ENCODE assay signal across 26 mouse cellular contexts in the genomic region with DNA sequence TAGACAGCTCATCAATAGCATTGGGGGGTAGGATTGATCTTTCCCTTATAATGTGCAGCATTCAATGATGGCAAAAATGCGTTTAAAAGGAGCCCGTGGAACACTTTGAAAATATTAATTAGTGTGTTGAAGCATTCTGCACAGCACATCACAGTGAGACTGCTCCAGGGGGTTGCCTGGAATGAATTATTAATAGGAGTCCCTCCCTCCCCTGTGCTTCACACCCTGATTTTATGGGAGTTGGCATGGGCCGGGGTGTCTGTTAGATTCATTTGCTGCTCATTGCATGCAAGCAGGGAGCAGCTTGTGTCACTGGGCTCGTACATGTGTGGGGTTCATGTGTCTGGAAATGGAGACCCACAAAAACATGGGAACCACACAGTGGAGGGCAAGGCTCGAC.
DNase-seq lines count a peak whose midpoint lies in the region; ATAC-seq and TF ChIP-seq lines count a peak whose summit lies in the region.
"Had no signal": no experiment of that assay in that cellular context is flagged by ENCODE, and none has a peak within 500 bp of the region (broad histone marks: within the 10 kb centered on the region; RNA-seq: fewer than 3 reads in every experiment).

No protein-coding gene starts in this region.

- no peak overlapping the region for H3K9ac ChIP-seq in midbrain, embryonic 14.5 days (replicated peaks; ENCODE audit: low read length)
- H3K9ac ChIP-seq in midbrain, postnatal 0 days (replicated peaks; ENCODE audit: low read length, poor library complexity, severe bottlenecking), result no peak overlapping the region
- no peak overlapping the region for H3K9ac ChIP-seq in intestine, postnatal 0 days (ENCODE audit: low read depth, low read length)
- H3K9ac ChIP-seq: forebrain, embryonic 13.5 days; hindbrain, embryonic 12.5 days had no signal

- WGBS in midbrain, embryonic 14.5 days, result 65% methylated on average over 5 of the region's 5 CpGs
- 55% methylated on average over 5 of the region's 5 CpGs for WGBS in midbrain, postnatal 0 days
- 89% methylated on average over 5 of the region's 5 CpGs for WGBS in embryonic facial prominence, embryonic 10.5 days
- 70% methylated on average over 5 of the region's 5 CpGs for whole genome bisulfite sequencing in intestine, postnatal 0 days

- H3K36me3 ChIP-seq in midbrain, embryonic 14.5 days (ENCODE audit: control insufficient read depth, insufficient read depth, low read length), result no peaks in the 10 kb centered on the region
- H3K36me3 ChIP-seq in midbrain, postnatal 0 days (ENCODE audit: insufficient read depth, low read length), result no peaks in the 10 kb centered on the region
- no peaks in the 10 kb centered on the region for H3K36me3 ChIP-seq in embryonic facial prominence, embryonic 10.5 days (replicated peaks)
- H3K36me3 ChIP-seq in intestine, postnatal 0 days (ENCODE audit: control insufficient read depth, insufficient read depth), result no peaks in the 10 kb centered on the region
- H3K36me3 ChIP-seq: forebrain, embryonic 10.5 days; G1E; hindbrain, embryonic 12.5 days had no signal

- no peaks in the 10 kb centered on the region for H3K9me3 ChIP-seq in midbrain, embryonic 14.5 days (ENCODE audit: control insufficient read depth, low read length)
- no peaks in the 10 kb centered on the region for H3K9me3 ChIP-seq in midbrain, postnatal 0 days (ENCODE audit: low read length)
- H3K9me3 ChIP-seq in embryonic facial prominence, embryonic 10.5 days, result no peaks in the 10 kb centered on the region
- no peaks in the 10 kb centered on the region for H3K9me3 ChIP-seq in intestine, postnatal 0 days (ENCODE audit: control insufficient read depth)
- H3K9me3 ChIP-seq: forebrain, embryonic 10.5 days; forebrain, embryonic 13.5 days; hindbrain, embryonic 12.5 days had no signal

- no peak overlapping the region for H3K4me2 ChIP-seq in midbrain, embryonic 14.5 days (ENCODE audit: low read length)
- no peak overlapping the region for H3K4me2 ChIP-seq in midbrain, postnatal 0 days (ENCODE audit: low read depth, low read length, poor library complexity, severe bottlenecking)
- H3K4me2 ChIP-seq in intestine, postnatal 0 days (replicated peaks; ENCODE audit: low read depth), result no peak overlapping the region
- H3K4me2 ChIP-seq: forebrain, embryonic 13.5 days; heart, embryonic 11.5 days; hindbrain, embryonic 12.5 days had no signal

- ATAC-seq in midbrain, embryonic 14.5 days (ENCODE audit: low FRiP score, low TSS enrichment), result no peak
- ATAC-seq in midbrain, postnatal 0 days (ENCODE audit: low FRiP score), result no peak
- no peak for ATAC-seq in intestine, postnatal 0 days
- ATAC-seq: forebrain, embryonic 13.5 days; forebrain, embryonic 16.5 days; hindbrain, postnatal 0 days; inflammation-experienced regulatory T-cells, adult 6 months; Patski had no signal

- no peak for TF ChIP-seq CTCF in layer of hippocampus, adult 2 months (conservative IDR thresholded peaks at IDR 0.05)
- TF ChIP-seq CTCF in midbrain, postnatal 0 days (IDR thresholded peaks at IDR 0.05), result no peak
- no peak for TF ChIP-seq CTCF in intestine, postnatal 0 days (IDR thresholded peaks at IDR 0.05; ENCODE audit: low read depth)

- H3K4me3 ChIP-seq in layer of hippocampus, adult 2 months, result no peak overlapping the region
- no peak overlapping the region for H3K4me3 ChIP-seq in midbrain, embryonic 14.5 days (replicated peaks; ENCODE audit: low read depth, low read length)
- no peak overlapping the region for H3K4me3 ChIP-seq in midbrain, postnatal 0 days (ENCODE audit: low read depth, low read length)
- H3K4me3 ChIP-seq in embryonic facial prominence, embryonic 10.5 days, result no peak overlapping the region
- no peak overlapping the region for H3K4me3 ChIP-seq in intestine, postnatal 0 days (ENCODE audit: low read depth, low read length)
- H3K4me3 ChIP-seq: forebrain, embryonic 10.5 days; forebrain, embryonic 13.5 days; gastrocnemius, adult 2 months; hindbrain, embryonic 12.5 days had no signal

- no peaks in the 10 kb centered on the region for H3K27me3 ChIP-seq in midbrain, embryonic 14.5 days (ENCODE audit: control insufficient read depth, insufficient read depth, low read length)
- no peaks in the 10 kb centered on the region for H3K27me3 ChIP-seq in midbrain, postnatal 0 days (ENCODE audit: insufficient read depth, low read length)
- peaks cover 24% of the 10 kb centered on the region for H3K27me3 ChIP-seq in embryonic facial prominence, embryonic 10.5 days (replicated peaks; ENCODE audit: low read depth, poor library complexity, severe bottlenecking)
- H3K27me3 ChIP-seq in intestine, postnatal 0 days (replicated peaks; ENCODE audit: control insufficient read depth, insufficient read depth, low read length), result no peaks in the 10 kb centered on the region
- H3K27me3 ChIP-seq: Patski had no signal

- peaks cover 16% of the 10 kb centered on the region; the same call in 1 of the 2 replicates for H3K4me1 ChIP-seq in midbrain, embryonic 14.5 days (ENCODE audit: control insufficient read depth, insufficient read depth, low read length)
- no peaks in the 10 kb centered on the region for H3K4me1 ChIP-seq in midbrain, postnatal 0 days (ENCODE audit: insufficient read depth, low read length)
- H3K4me1 ChIP-seq in embryonic facial prominence, embryonic 10.5 days, result peaks cover 28% of the 10 kb centered on the region
- H3K4me1 ChIP-seq in intestine, postnatal 0 days (replicated peaks; ENCODE audit: control insufficient read depth, insufficient read depth, low read length), result no peaks in the 10 kb centered on the region

- no peak for DNase-seq in layer of hippocampus, adult 2 months (ENCODE audit: low spot score in 2 of 2)
- DNase-seq in layer of hippocampus, adult 9-10 months (ENCODE audit: low spot score), result no peak
- peak; percentile 59 for DNase-seq in midbrain, embryonic 14.5 days
- DNase-seq in midbrain, postnatal 0 days (ENCODE audit: low spot score), result no peak
- DNase-seq in embryonic facial prominence, embryonic 10.5 days (ENCODE audit: low spot score), result no peak
- DNase-seq: adrenal gland, adult 2 months; adrenal gland, postnatal 14 days; B cell, adult 2 months; cerebellum, adult 11-12 months; cerebellum, adult 8-10 months; cerebellum, postnatal 10 days; cerebellum, postnatal 36 days; embryo, embryonic 11 days; gastrocnemius, postnatal 14 days; heart, adult 11 months had no signal

- peak overlapping the region; percentile 10; the same call in 1 of the 2 replicates for H3K27ac ChIP-seq in layer of hippocampus, adult 2 months
- H3K27ac ChIP-seq in midbrain, embryonic 14.5 days (replicated peaks; ENCODE audit: low read depth, low read length), result peak overlapping the region; percentile 43; the same call in 1 of the 2 replicates
- no peak overlapping the region for H3K27ac ChIP-seq in midbrain, postnatal 0 days (ENCODE audit: low read depth, low read length)
- 0 out of 2 replicates have a peak overlapping the region, but pooled peaks have one; percentile 2 for H3K27ac ChIP-seq in embryonic facial prominence, embryonic 10.5 days (replicated peaks)
- no peak overlapping the region for H3K27ac ChIP-seq in intestine, postnatal 0 days (ENCODE audit: low read depth, low read length)
- H3K27ac ChIP-seq: forebrain, embryonic 10.5 days; forebrain, embryonic 13.5 days; gastrocnemius, adult 2 months; hindbrain, embryonic 12.5 days; hindbrain, postnatal 0 days had no signal

Comparison
In these comparisons a context has a peak if more than half of its experiments do, and no peak if none do; other contexts are left out.
1. H3K27ac ChIP-seq: peak in layer of hippocampus, adult 2 months (single experiment), midbrain, embryonic 14.5 days (single experiment) and embryonic facial prominence, embryonic 10.5 days (single experiment); none in midbrain, postnatal 0 days (single experiment) and intestine, postnatal 0 days (single experiment).